Mouse (Mus musculus): Measurements from ENCODE around the gene Cnp.

The Cnp gene

DNA sequence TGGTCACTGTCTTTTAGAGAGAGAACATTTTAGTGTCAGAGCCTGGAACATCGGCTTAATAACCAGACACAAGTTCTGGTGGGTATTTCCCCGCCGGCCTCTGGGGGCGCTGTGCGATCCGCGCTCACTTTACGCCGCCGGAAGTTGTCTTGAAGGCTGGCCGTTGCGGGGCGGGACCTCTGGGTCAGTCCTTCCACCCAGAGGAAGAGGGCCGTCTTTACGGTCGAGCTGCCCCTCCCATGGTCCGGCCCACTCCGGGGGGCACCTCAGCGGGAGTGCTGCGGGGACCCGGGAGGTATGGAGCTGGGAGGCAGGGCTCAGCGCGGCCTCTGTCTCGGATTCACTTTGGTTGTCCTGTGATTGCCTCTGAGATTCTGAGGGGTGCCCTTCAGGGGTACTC lies 48.0 kb downstream of the Cnp start:
- DNase-seq (ENCODE audit: low read depth) = peak; percentile 84

DNA sequence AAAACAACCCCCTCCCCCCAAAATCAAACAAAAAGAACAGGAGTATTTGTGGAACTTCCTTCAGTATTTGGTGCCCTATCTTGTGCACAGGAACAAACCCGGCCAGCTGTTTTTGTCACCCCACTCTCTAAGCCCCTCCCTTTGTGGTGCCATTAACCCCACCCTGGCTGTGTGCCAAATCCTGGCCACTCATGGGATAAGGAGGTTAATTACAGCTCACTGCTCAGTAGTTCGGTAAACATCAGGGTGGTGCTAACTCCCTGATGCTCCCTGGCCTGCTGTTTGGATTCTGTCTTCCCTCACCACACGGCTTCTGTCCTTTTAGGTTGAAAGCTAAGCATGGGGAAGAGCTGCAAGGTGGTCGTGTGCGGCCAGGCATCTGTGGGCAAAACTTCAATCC lies 49.2 kb downstream of the Cnp start:
- no peak for DNase-seq (ENCODE audit: low read depth)

DNA sequence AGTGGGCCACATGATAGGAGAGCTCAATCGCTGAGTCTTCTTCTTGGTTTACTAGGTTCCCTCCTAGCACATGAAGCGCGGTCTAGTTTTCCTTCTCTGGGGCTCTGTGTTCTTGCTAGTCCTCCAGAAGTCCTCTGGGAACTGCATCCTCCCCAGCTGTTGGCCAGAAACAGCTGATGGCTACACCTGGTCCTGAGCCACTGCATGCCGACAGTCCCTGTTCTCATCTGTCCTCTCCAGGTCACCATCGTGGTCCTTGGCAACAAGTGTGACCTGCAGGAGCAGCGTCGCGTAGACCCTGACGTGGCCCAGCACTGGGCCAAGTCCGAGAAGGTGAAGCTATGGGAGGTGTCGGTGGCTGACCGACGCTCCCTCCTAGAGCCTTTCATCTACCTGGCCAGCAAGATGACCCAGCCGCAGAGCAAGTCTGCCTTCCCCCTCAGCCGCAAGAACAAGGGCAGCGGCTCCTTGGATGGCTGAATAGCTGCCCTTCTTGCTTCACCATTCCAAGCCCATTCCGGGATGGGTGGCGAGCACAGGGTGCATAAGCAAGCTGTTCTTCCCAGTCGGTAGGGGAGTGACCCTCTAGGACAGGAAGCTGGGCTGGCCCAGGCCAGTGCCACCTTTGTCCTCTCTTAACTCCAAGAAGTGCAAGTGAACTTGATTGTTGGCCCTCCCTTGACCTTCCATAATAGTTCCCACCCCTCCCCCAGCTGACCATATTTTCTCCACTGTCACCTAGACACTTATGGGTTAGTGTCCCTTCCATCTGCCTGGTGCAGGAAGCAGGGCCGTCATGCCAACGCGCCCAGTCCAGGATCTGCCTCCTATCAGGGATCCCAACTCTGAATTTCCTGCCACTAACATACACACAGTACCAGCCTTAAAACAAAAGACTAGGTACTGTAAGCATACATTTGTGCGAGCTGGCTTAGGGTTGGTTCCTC lies 51.3 kb downstream of the Cnp start:
- DNase-seq (ENCODE audit: low read depth) = no peak

DNA sequence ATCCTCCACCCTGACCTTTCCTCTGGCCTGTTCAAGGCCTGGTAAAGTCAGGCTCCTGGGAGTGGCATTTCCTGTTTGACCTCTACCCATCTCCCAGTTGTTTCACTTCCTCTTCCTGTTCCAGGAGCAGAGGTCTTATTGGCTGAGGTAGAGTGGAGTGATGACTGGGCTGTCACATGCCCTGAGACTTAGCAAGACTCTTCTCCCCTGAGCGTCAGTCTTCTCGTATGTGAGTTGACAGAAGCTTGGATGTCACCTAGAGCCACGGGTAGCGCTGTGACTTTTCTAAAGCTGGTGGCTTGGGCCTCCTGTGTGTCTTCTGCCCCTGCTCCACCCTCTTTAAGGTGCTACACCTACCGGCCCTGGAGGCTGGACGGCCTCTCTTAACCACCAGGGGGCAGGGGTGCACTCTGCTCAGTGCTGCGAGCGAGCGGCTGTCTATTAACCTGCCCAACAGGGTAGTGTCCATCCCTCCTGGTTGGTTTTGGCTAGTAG lies 52.0 kb downstream of the Cnp start:
- no peak for DNase-seq (ENCODE audit: low read depth)

DNA sequence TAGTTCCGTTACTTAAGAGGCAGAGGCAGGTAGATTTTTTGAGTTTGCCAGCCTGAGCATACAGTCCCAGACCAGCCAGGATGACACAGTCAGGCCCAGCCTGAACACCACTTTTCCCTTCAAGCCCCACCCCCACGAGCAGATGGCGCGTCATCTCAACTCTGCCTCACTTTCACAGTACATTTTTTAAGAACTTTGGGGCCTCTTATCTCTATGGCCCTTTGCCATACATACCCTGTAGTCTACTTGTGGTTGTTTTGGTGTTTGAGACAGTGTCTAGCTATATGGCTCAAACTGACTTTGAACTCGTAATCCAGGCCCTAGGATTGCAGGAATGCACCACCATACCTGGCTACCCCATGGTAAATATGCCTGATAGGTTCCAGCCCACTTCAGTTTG lies 53.4 kb downstream of the Cnp start:
- no peak for DNase-seq (ENCODE audit: low read depth)

DNA sequence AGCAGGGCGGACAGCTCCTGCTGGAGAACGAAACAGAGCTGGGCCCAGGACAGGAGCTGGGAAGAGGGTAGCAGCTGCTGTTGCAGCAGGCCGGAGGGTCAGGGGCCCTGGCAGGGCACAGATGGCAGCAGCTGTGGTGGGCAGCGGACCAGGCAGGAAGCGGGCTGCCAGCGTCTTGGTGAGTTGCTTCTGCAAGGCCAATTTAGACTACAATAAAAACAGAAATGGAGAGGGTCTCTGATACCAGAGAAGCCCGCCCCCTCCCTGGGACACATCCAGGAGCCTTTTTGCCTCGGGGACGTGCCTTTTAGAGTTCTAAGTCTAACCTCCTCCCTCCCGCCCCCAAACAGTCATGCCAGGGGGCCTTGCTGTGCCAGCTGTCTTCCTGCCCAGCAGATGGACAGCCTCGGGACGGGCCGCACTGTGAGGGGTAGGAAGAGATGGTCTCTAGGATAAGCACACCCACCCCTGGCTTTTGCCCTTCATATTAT lies 54.2 kb downstream of the Cnp start:
- no peak for DNase-seq (ENCODE audit: low read depth)

DNA sequence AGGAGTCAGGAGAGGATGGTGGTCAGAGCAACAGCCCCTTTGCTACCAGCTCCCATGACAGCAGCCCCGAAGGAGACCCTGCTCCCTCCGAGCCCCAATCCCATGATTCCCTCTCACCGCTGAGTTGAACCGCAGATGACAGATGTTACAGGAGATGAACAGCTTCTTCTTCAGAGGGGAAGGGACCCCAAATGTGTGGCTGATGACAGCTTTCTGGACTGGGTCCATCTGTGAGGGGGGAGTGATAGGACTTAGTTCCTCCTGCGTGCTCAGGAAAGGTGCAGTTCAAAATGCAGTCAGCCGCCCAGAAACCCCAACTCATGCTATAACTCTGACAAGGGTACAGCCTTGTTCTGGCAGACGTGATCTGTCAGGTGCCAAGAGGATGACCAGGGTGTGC lies 59.8 kb downstream of the Cnp start:
- DNase-seq (ENCODE audit: low read depth) = no peak

DNA sequence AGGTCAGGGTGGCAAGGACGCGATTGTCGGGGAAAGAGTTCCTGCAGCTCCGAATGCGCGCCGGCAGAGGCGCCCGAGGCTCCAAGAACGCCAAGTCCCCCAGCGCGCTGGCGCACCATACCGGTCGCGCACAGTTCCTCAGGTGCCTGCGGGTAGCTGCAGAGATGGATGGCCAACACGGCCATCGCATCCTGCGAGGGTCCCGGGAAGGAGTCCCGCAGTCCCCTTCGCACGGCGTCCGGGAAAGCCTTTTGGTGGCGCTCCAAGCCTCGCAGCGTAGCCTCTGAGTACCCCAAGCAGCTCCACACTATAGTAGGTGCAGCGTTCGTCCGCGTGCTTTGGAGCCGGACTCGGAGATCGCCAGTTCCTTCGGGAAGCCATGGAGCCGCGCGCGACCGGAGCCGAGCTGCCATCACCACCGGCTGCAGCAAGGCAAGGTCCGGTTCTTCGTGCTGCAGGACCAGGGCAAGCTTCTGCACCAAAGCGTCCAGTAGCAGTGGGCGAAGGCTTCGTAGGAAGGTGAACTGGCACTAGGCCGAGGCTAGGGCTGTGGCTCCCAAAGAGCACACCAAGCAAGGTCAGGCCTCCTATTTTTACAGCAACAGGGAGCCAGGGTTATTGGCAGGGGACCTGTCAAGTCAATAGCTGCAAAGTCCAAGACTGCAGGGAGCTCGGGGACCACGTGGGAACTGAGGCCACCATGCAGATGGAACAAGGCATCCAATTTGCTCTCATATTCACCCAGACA lies 65.6 kb downstream of the Cnp start:
- DNase-seq (ENCODE audit: low read depth) = no peak

Measured in fibroblast of lung, adult 2 months (primary cell).